Mouse (Mus musculus) liver, embryonic 14.5 days (tissue): ENCODE measurements around the gene Golga4. TPM values are rescaled to one million over a fixed set of nuclear protein-coding genes. Genes with fewer than 3 reads are reported as not detected.

Experiments used
- ATAC-seq: fragments of 200-750 bp; cut with Nextera tagmentation; 2 replicates; pipeline ENCODE4 v1.8.0; 2017; ENCODE audit warnings: moderate number of reproducible peaks, mild to moderate bottlenecking, moderate library complexity; ENCODE audit not compliant: insufficient read depth
- DNase-seq, 3 experiments: peaks; one replicate each; pipeline ENCODE4 v3.0.0-alpha.2; 2012 to 2013; ENCODE audit warnings: low read depth in 3 of 3, low spot score in 3 of 3
- H3K27ac ChIP-seq: fragments of 300-500 bp; sonication (generic); 2 replicates; pipeline ENCODE4 v1.5.1; 2014; ENCODE audit warnings: moderate library complexity, mild to moderate bottlenecking, control low read depth, inconsistent platforms
- H3K27me3 ChIP-seq: fragments of 300-500 bp; sonication (generic); 2 replicates; pipeline ENCODE4 v1.6.1; 2014; ENCODE audit warnings: mild to moderate bottlenecking, low read length, moderate library complexity; ENCODE audit not compliant: control insufficient read depth, insufficient read depth
- H3K36me3 ChIP-seq: fragments of 300-500 bp; sonication (generic); replicated peaks from 2 replicates; pipeline ENCODE4 v1.6.1; 2014; ENCODE audit warnings: low read depth; ENCODE audit not compliant: control insufficient read depth, insufficient read depth
- H3K4me1 ChIP-seq, 2 experiments: fragments of 200-500 bp in 1 of 2; fragments of 300-500 bp in 1 of 2; sonication (generic) in 1 of 2; replicated peaks; 2 replicates each; pipeline ENCODE4 v1.6.1; 2012 to 2014; ENCODE audit warnings: antibody characterized with exemption in 1 of 2, inconsistent platforms in 1 of 2, low read length in 1 of 2; ENCODE audit not compliant: control insufficient read depth in 2 of 2, insufficient read depth in 2 of 2
- H3K4me2 ChIP-seq: fragments of 300-500 bp; sonication (generic); 2 replicates; pipeline ENCODE4 v1.6.1; 2014; ENCODE audit warnings: low read depth, mild to moderate bottlenecking, control low read depth, moderate library complexity
- H3K4me3 ChIP-seq, 2 experiments: fragments of 200-500 bp in 1 of 2; fragments of 300-500 bp in 1 of 2; sonication (generic) in 1 of 2; 2 replicates each; pipeline ENCODE4 v1.5.1; 2012 to 2014; ENCODE audit warnings: low read depth in 2 of 2, low read length in 2 of 2, mild to moderate bottlenecking in 2 of 2, control low read depth in 1 of 2, inconsistent platforms in 1 of 2, moderate library complexity in 1 of 2; ENCODE audit not compliant: insufficient read depth in 1 of 2
- H3K9ac ChIP-seq: fragments of 300-500 bp; sonication (generic); replicated peaks from 2 replicates; pipeline ENCODE4 v1.6.1; 2014; ENCODE audit warnings: mild to moderate bottlenecking, control low read depth, moderate library complexity
- H3K9me3 ChIP-seq: fragments of 300-500 bp; sonication (generic); 2 replicates; pipeline ENCODE4 v1.6.1; 2016; ENCODE audit warnings: low read length, mixed read lengths; ENCODE audit not compliant: control insufficient read depth
- CTCF ChIP-seq: IDR thresholded peaks from 2 replicates; pipeline ENCODE4 v1.5.1; 2016; ENCODE audit warnings: antibody characterized with exemption, low read depth, control low read depth
- EP300 ChIP-seq: IDR thresholded peaks from 2 replicates; pipeline ENCODE4 v1.6.1; 2016; ENCODE audit warnings: antibody characterized with exemption, low read depth
- WGBS: fragments of 180-500 bp; shearing (Covaris S2); extraction: QIAGEN DNeasy Blood & Tissue Kit; methylation state at CpG from one replicate; pipeline ENCODE4 v1.1.7; 2014; ENCODE audit not compliant: insufficient replicate concordance; 5-methylcytosine and 5-hydroxymethylcytosine counted together
- polyA plus RNA-seq, 2 experiments: library from polyadenylated mRNA; depleted of rRNA in 1 of 2; stranded (reverse) in 1 of 2; unstranded in 1 of 2; fragments of >200 nt; fragmentation: Nextera tagmentation in 1 of 2; extraction: Ambion mirVana in 1 of 2; gene quantifications; 2 replicates each; pipeline versions ENCODE4 v1.2.1 to v1.2.3; 2012 to 2014

Golga4 gene
- polyA plus RNA-seq, 2 experiments: 10.6 to 13.2 TPM

DNA sequence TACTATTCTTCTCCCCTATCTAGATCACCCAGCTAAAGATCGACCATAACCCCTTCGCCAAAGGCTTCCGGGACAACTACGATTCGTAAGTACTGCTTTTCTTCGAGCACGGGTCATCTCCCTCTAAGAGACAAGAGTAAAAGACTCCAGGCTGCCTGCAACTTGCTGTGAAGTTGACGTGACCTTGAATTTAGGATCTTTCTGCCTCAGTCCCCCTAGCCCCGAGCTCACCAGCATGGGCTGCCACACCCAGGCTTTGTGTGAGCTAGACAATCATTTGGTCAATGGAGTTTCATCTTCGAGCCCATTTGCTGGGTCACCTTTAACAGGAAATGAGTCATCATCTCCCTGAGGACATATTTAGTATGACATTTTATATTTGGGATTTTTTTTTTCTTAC is 23.9 kb upstream of the Golga4 start:
- 50% methylated on average over 10 of the region's 10 CpGs for WGBS

GRCm38 (mm10) chr9:118486361-118487095 is 19.5 kb upstream of the Golga4 start:
- no peak overlapping the region for H3K4me3 ChIP-seq
- H3K4me1 ChIP-seq: no peaks in the 10 kb centered on the region
- DNase-seq: no peak
- ATAC-seq: no peak
- no peaks in the 10 kb centered on the region for H3K36me3 ChIP-seq
- H3K4me2 ChIP-seq: no peak overlapping the region
- TF ChIP-seq EP300 (no peak), CTCF (no peak)
- H3K27ac ChIP-seq: no peak overlapping the region
- WGBS: 2% methylated on average over 32 of the region's 32 CpGs
- H3K9me3 ChIP-seq: no peaks in the 10 kb centered on the region
- no peak overlapping the region for H3K9ac ChIP-seq
- H3K27me3 ChIP-seq: peaks cover 70% of the 10 kb centered on the region

More for the DNA sequence above, 23.9 kb upstream of the Golga4 start:
- no peak overlapping the region for H3K4me2 ChIP-seq
- no peak for DNase-seq
- no peaks in the 10 kb centered on the region for H3K36me3 ChIP-seq
- peaks cover 82% of the 10 kb centered on the region for H3K27me3 ChIP-seq
- H3K9ac ChIP-seq: no peak overlapping the region
- ATAC-seq: no peak
- H3K4me3 ChIP-seq: no peak overlapping the region
- no peaks in the 10 kb centered on the region for H3K4me1 ChIP-seq
- no peak for TF ChIP-seq EP300
- TF ChIP-seq CTCF: no peak
- H3K9me3 ChIP-seq: no peaks in the 10 kb centered on the region
- no peak overlapping the region for H3K27ac ChIP-seq

DNA sequence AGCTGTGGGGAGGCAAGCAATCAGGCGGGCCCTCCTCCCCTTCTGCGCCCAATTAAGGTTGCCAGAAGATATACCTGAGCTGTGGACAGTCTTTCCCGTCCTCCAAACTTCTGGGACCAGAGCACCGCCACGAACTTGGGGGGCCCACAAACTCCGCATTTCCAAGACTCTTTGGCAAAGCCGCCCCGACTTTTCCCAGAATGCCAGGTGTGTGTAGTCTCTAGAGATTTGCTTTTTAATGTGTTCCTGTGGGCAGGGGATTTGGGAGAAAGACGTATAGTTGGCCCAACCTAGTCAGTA is 19.0 kb upstream of the Golga4 start:
- TF ChIP-seq EP300: no peak
- TF ChIP-seq CTCF: no peak
- 2% methylated on average over 9 of the region's 9 CpGs for WGBS
- H3K4me3 ChIP-seq: no peak overlapping the region
- no peak overlapping the region for H3K4me2 ChIP-seq
- H3K9ac ChIP-seq: no peak overlapping the region
- DNase-seq (no peak), ATAC-seq (no peak)
- no peak overlapping the region for H3K27ac ChIP-seq
- H3K4me1 ChIP-seq: no peaks in the 10 kb centered on the region
- H3K36me3 ChIP-seq: no peaks in the 10 kb centered on the region
- peaks cover 65% of the 10 kb centered on the region for H3K27me3 ChIP-seq
- H3K9me3 ChIP-seq: no peaks in the 10 kb centered on the region

DNA sequence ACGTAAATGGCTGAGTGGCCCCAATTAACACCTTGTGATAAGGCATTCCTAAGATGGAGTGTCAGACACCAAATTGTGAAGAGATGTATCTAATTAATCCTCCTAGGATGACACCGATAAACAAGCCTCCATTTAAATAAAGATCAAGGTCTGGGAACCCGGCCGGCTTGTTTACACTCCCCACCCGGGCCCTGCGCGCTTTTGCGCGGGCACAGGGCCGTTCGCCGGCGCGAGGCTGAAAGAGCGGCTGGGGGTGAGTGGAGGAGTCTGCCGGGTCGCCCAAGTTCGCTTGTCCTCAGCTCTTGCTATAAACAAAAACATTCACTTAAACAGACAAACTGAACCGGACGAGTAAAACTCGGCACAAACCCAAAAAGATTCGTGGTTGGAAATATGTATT is 18.4 kb upstream of the Golga4 start:
- no peaks in the 10 kb centered on the region for H3K9me3 ChIP-seq
- H3K9ac ChIP-seq: no peak overlapping the region
- TF ChIP-seq CTCF (no peak), EP300 (no peak)
- 2% methylated on average over 22 of the region's 22 CpGs for WGBS
- H3K27me3 ChIP-seq: peaks cover 61% of the 10 kb centered on the region
- H3K4me1 ChIP-seq: no peaks in the 10 kb centered on the region
- H3K36me3 ChIP-seq: no peaks in the 10 kb centered on the region
- H3K27ac ChIP-seq: no peak overlapping the region
- DNase-seq (no peak), ATAC-seq (no peak)
- H3K4me2 ChIP-seq: peak overlapping the region; percentile 56
- H3K4me3 ChIP-seq: peak overlapping the region in 1 of 2 experiments; percentile 25; a peak in 2 of 4 replicates

DNA sequence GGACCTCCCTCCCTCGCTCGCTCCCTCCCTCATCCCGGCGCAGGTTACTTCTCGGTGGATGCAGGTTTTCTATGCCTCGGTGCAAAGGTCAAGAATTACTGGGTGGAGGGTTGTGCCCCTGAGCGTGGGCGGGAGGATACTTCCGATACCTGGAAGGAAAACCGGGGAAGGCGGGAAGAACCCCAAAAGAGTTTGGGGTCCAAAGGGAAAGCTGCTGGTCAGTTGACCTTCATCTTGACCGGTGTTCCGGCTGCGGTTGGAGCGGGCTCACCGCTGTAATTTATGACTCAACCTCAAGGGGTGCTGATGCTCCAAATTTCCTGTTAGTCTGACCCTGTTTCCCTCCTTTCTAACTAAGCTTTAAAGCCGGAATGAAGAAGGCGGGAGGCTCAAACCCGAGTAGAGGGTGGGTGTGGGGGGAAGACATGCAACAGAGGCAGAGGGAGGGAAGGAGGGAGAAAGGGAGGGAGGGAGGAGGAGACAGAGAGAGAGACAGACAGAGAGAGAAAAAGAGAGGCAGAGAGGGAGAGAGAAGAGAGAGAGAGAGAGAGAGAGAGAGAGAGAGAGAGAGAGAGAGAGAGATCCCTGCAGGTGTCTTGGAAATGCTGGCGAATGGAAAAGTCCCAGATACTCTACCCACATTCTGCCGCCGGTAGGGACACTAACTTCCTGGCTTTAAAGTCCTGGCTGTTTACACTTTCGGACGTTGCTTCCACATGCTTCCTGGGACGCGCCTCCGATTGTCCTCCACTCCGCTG is 17.8 kb upstream of the Golga4 start:
- Histone ChIP-seq H3K27ac (no peak overlapping the region), H3K4me2 (peak overlapping the region; percentile 56), H3K9ac (no peak overlapping the region), H3K36me3 (no peaks in the 10 kb centered on the region), H3K9me3 (no peaks in the 10 kb centered on the region), H3K4me1 (no peaks in the 10 kb centered on the region), H3K27me3 (peaks cover 59% of the 10 kb centered on the region), H3K4me3 (peak overlapping the region; percentile 25 to 38)
- no peak for TF ChIP-seq EP300
- TF ChIP-seq CTCF: peak; percentile 45
- 1% methylated on average over 28 of the region's 28 CpGs for WGBS
- DNase-seq (no peak), ATAC-seq (no peak)
